15 mouse cellular contexts compared by ENCODE assay signal in genomic region chr19:10449190-10449589, GRCm38 (mm10). TPM values are rescaled to one million over a fixed set of nuclear protein-coding genes. Genes with fewer than 3 reads are reported as not detected.
DNase-seq lines count a peak whose midpoint lies in the region; ATAC-seq and TF ChIP-seq lines count a peak whose summit lies in the region.
"Had no signal": no experiment of that assay in that cellular context is flagged by ENCODE, and none has a peak within 500 bp of the region (broad histone marks: within the 10 kb centered on the region; RNA-seq: fewer than 3 reads in every experiment).

No protein-coding gene starts in this region.

- H3K9ac ChIP-seq in heart, embryonic 16.5 days (ENCODE audit: low read length), result no peak overlapping the region
- H3K9ac ChIP-seq in heart, adult 2 months (ENCODE audit: low read depth, low read length), result no peak overlapping the region
- no peak overlapping the region for H3K9ac ChIP-seq in lung, embryonic 14.5 days
- H3K9ac ChIP-seq in forebrain, embryonic 13.5 days, result no peak overlapping the region
- no peak overlapping the region for H3K9ac ChIP-seq in hindbrain, postnatal 0 days (replicated peaks; ENCODE audit: low read length)
- H3K9ac ChIP-seq: liver, embryonic 14.5 days had no signal

- 39% methylated on average over 6 of the region's 6 CpGs for WGBS in heart, embryonic 16.5 days
- 71% methylated on average over 6 of the region's 6 CpGs for WGBS in heart, adult 2 months
- 44% methylated on average over 6 of the region's 6 CpGs for WGBS in lung, embryonic 14.5 days
- 74% methylated on average over 6 of the region's 6 CpGs for WGBS in lung, adult 2 months
- WGBS in forebrain, embryonic 13.5 days, result 66% methylated on average over 6 of the region's 6 CpGs
- WGBS in hindbrain, postnatal 0 days, result 77% methylated on average over 6 of the region's 6 CpGs

- ATAC-seq in heart, embryonic 16.5 days (replicated peaks; ENCODE audit: extremely low read depth, insufficient read depth, low FRiP score), result 0 out of 2 replicates have a peak, but pooled peaks have one; percentile 9
- peak; percentile 37 for ATAC-seq in lung, embryonic 14.5 days (ENCODE audit: insufficient read depth)
- ATAC-seq in forebrain, embryonic 13.5 days, result peak; percentile 40
- 0 out of 2 replicates have a peak, but pooled peaks have one; percentile 11 for ATAC-seq in hindbrain, postnatal 0 days
- no peak for ATAC-seq in cerebellum, adult (ENCODE audit: insufficient number of reproducible peaks, low FRiP score, low TSS enrichment)

- no peaks in the 10 kb centered on the region for H3K4me1 ChIP-seq in heart, embryonic 16.5 days (ENCODE audit: control insufficient read depth, insufficient read depth, low read length)
- no peaks in the 10 kb centered on the region for H3K4me1 ChIP-seq in heart, adult 2 months (ENCODE audit: control insufficient read depth, insufficient read depth, low read length)
- no peaks in the 10 kb centered on the region for H3K4me1 ChIP-seq in lung, embryonic 14.5 days (ENCODE audit: insufficient read depth)
- no peaks in the 10 kb centered on the region for H3K4me1 ChIP-seq in lung, adult 2 months (ENCODE audit: control insufficient read depth, insufficient read depth, low read length)
- H3K4me1 ChIP-seq in forebrain, embryonic 13.5 days, result no peaks in the 10 kb centered on the region
- no peaks in the 10 kb centered on the region for H3K4me1 ChIP-seq in hindbrain, postnatal 0 days (ENCODE audit: insufficient read depth, low read length)

- intact Hi-C loops in heart, adult 2 months (cut with DNase I), result loop anchor here (1.0 to 5.0 kb wide), 2 partner anchors 37 to 153 kb away; no protein-coding TSS in a partner anchor

- no peak overlapping the region for H3K4me3 ChIP-seq in heart, embryonic 16.5 days (ENCODE audit: low read length)
- H3K4me3 ChIP-seq in heart, adult 2 months, result no peak overlapping the region
- no peak overlapping the region for H3K4me3 ChIP-seq in lung, embryonic 14.5 days (ENCODE audit: low read depth, low read length)
- no peak overlapping the region for H3K4me3 ChIP-seq in lung, adult 2 months (replicated peaks; ENCODE audit: extremely low read depth, low read depth, low read length)
- no peak overlapping the region for H3K4me3 ChIP-seq in forebrain, embryonic 13.5 days
- H3K4me3 ChIP-seq in hindbrain, postnatal 0 days (ENCODE audit: low read length), result no peak overlapping the region
- H3K4me3 ChIP-seq: erythroblast, embryonic 14.5 days had no signal

- TF ChIP-seq POLR2A in heart, adult 2 months (IDR thresholded peaks at IDR 0.05; ENCODE audit: insufficient read depth, low read depth, low read length), result no peak
- TF ChIP-seq POLR2A in lung, adult 2 months (IDR thresholded peaks at IDR 0.05; ENCODE audit: borderline replicate concordance, extremely low read depth, low read depth, low read length), result no peak

- H3K27me3 ChIP-seq in heart, embryonic 16.5 days (ENCODE audit: control insufficient read depth, insufficient read depth, low read length), result peaks cover 33% of the 10 kb centered on the region
- H3K27me3 ChIP-seq in heart, adult 2 months (ENCODE audit: control insufficient read depth, insufficient read depth, low read length), result no peaks in the 10 kb centered on the region
- 0 out of 2 replicates have a peak, but pooled peaks cover 3% of the 10 kb centered on the region for H3K27me3 ChIP-seq in lung, embryonic 14.5 days (ENCODE audit: insufficient read depth, low read length)
- H3K27me3 ChIP-seq in forebrain, embryonic 13.5 days, result peaks cover 10% of the 10 kb centered on the region
- H3K27me3 ChIP-seq in hindbrain, postnatal 0 days (ENCODE audit: insufficient read depth, low read length), result no peaks in the 10 kb centered on the region

- no peak overlapping the region for H3K27ac ChIP-seq in heart, embryonic 16.5 days (ENCODE audit: low read length)
- no peak overlapping the region for H3K27ac ChIP-seq in heart, adult 2 months
- no peak overlapping the region for H3K27ac ChIP-seq in lung, embryonic 14.5 days (ENCODE audit: low read depth)
- H3K27ac ChIP-seq in forebrain, embryonic 13.5 days, result no peak overlapping the region
- no peak overlapping the region for H3K27ac ChIP-seq in hindbrain, postnatal 0 days
- H3K27ac ChIP-seq: liver, embryonic 14.5 days; macrophage had no signal

- TF ChIP-seq EP300 in heart, adult 2 months (IDR thresholded peaks at IDR 0.05; ENCODE audit: insufficient read depth, low read depth, low read length), result no peak

- no peak for TF ChIP-seq CTCF in heart, adult 2 months (IDR thresholded peaks at IDR 0.05)
- TF ChIP-seq CTCF in lung, embryonic 14.5 days (IDR thresholded peaks at IDR 0.05; ENCODE audit: low read depth), result no peak
- TF ChIP-seq CTCF in lung, adult 2 months (IDR thresholded peaks at IDR 0.05; ENCODE audit: insufficient read depth, low read length), result no peak
- no peak for TF ChIP-seq CTCF in hindbrain, postnatal 0 days (IDR thresholded peaks at IDR 0.05; ENCODE audit: low read depth)

- H3K79me2 ChIP-seq in heart, adult 2 months (replicated peaks; ENCODE audit: control insufficient read depth, insufficient read depth, low read length), result no peaks in the 10 kb centered on the region

- no peak overlapping the region for H3K4me2 ChIP-seq in heart, embryonic 16.5 days (ENCODE audit: low read depth, low read length)
- no peak overlapping the region for H3K4me2 ChIP-seq in lung, embryonic 14.5 days
- no peak overlapping the region for H3K4me2 ChIP-seq in forebrain, embryonic 13.5 days
- H3K4me2 ChIP-seq in hindbrain, postnatal 0 days (ENCODE audit: low read depth, low read length), result no peak overlapping the region

- no peaks in the 10 kb centered on the region for H3K36me3 ChIP-seq in heart, embryonic 16.5 days (ENCODE audit: control insufficient read depth, insufficient read depth)
- no peaks in the 10 kb centered on the region for H3K36me3 ChIP-seq in heart, adult 2 months (ENCODE audit: control insufficient read depth, insufficient read depth, low read length)
- no peaks in the 10 kb centered on the region for H3K36me3 ChIP-seq in lung, embryonic 14.5 days (ENCODE audit: insufficient read depth)
- peaks cover 24% of the 10 kb centered on the region for H3K36me3 ChIP-seq in forebrain, embryonic 13.5 days (ENCODE audit: poor library complexity, severe bottlenecking)
- H3K36me3 ChIP-seq in hindbrain, postnatal 0 days (ENCODE audit: insufficient read depth, low read length), result peaks cover 7% of the 10 kb centered on the region

- H3K9me3 ChIP-seq in heart, embryonic 16.5 days (replicated peaks; ENCODE audit: control insufficient read depth, low read length), result no peaks in the 10 kb centered on the region
- H3K9me3 ChIP-seq in lung, embryonic 14.5 days (ENCODE audit: low read depth, low read length), result no peaks in the 10 kb centered on the region
- H3K9me3 ChIP-seq in forebrain, embryonic 13.5 days (replicated peaks), result no peaks in the 10 kb centered on the region
- H3K9me3 ChIP-seq in hindbrain, postnatal 0 days (ENCODE audit: low read length), result no peaks in the 10 kb centered on the region

- DNase-seq in heart, adult 2 months, result no peak
- DNase-seq in lung, embryonic 14.5 days, result no peak
- no peak for DNase-seq in lung, adult 2 months
- no peak for DNase-seq in hindbrain, postnatal 0 days (ENCODE audit: low spot score)
- DNase-seq in right cerebral cortex, postnatal 4 days, result no peak
- DNase-seq: thymus, adult 18-20 months had no signal

RNA-seq across cellular contexts. Expression of gene Lrrc10b, which starts 8.1 kb away (rescaled TPM):
- 0.21 and 0.31 TPM in 2 replicates for polyA plus RNA-seq in heart, embryonic 16.5 days (2015; fragmentation: Nextera tagmentation; extraction: Ambion mirVana)
- total RNA-seq in heart, adult 2 months (2021), result 1 to 10 TPM; 1.7 to 2.3 TPM
- polyA plus RNA-seq in heart, adult 2 months (2012; rRNA removed), result 0.12 and 1.2 TPM in 2 replicates
- 0.78 and 0.97 TPM in 2 replicates for polyA plus RNA-seq in lung, embryonic 14.5 days (2014; fragmentation: Nextera tagmentation; extraction: Ambion mirVana)
- polyA plus RNA-seq in lung, adult 2 months (2012; rRNA removed), result 20.6 and 25.6 TPM in 2 replicates
- polyA plus RNA-seq in forebrain, embryonic 13.5 days (2015; fragmentation: Nextera tagmentation; extraction: Ambion mirVana), result 0.25 and 0.40 TPM in 2 replicates
- total RNA-seq in hindbrain, postnatal 0 days (2014; rRNA removed), result 6.5 and 6.8 TPM in 2 replicates
- 2.0 and 2.1 TPM in 2 replicates for polyA plus RNA-seq in hindbrain, postnatal 0 days (2015; fragmentation: Nextera tagmentation; extraction: Ambion mirVana)
- total RNA-seq: granulocyte monocyte progenitor cell, adult 5-6 weeks; monocyte, adult 5-6 weeks had no signal
- polyA plus RNA-seq: erythroblast, embryonic 14.5 days had no signal

RNA-seq across cellular contexts. Expression of gene Ppp1r32, which starts 33.5 kb away (rescaled TPM):
- 0.13 and 1.00 TPM in 2 replicates for polyA plus RNA-seq in heart, embryonic 16.5 days (2015; fragmentation: Nextera tagmentation; extraction: Ambion mirVana)
- total RNA-seq in heart, adult 2 months (2021), result under 1 TPM; 0.16 to 0.29 TPM
- polyA plus RNA-seq in heart, adult 2 months (2012; rRNA removed), result 0.20 and 1.1 TPM in 2 replicates
- 0.26 TPM in 1 of 2 replicates, not detected in the other for polyA plus RNA-seq in lung, embryonic 14.5 days (2014; fragmentation: Nextera tagmentation; extraction: Ambion mirVana)
- polyA plus RNA-seq in lung, adult 2 months (2012; rRNA removed), result 5.4 and 5.9 TPM in 2 replicates
- polyA plus RNA-seq in forebrain, embryonic 13.5 days (2015; fragmentation: Nextera tagmentation; extraction: Ambion mirVana), result 1.5 and 1.9 TPM in 2 replicates
- total RNA-seq in hindbrain, postnatal 0 days (2014; rRNA removed), result 4.0 and 5.4 TPM in 2 replicates
- 2.3 and 2.9 TPM in 2 replicates for polyA plus RNA-seq in hindbrain, postnatal 0 days (2015; fragmentation: Nextera tagmentation; extraction: Ambion mirVana)
- polyA plus RNA-seq: heart, embryonic 14.5 days; macrophage had no signal
